Mouse (Mus musculus): ENCODE data around the gene Fastk.

DNA sequence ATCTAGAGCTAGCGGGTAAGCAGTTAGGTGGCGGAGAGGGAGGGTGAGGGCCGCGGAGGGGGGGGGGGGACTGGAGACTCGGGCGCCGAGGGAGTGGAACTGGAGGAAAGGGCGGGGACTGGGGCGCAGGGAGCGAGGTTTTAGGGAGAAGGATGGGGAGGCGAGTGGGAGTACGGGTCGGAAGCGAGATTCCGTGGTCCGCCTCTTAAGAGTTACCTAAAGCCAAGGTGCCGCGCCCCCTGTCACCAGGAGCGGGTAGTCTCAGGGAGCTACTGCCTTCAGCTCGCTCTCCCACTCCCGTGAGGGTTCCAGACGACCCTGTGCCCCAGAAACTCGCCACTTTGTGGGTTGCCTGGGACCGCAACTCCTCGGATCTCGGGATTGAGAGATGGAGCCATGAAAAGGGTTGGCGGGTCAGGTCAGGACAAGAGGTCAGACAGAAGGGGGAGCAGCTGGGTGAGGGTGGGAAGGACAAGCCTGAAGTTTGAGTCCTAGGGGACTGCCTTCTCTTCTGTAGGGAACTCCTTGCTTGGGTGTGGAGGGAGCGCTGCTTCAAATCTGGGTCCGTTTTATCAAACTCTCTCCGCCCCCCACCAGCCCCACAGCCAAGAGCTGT, 19.6 kb downstream of the Fastk start:
- TF ChIP-seq POLR2A (IDR thresholded peaks at IDR 0.05; ENCODE audit: extremely low read depth, insufficient read depth, low read length) (no peak), CTCF (IDR thresholded peaks at IDR 0.05; ENCODE audit: low read depth, low read length) (no peak)

All from liver, adult 2 months (tissue).